In the genomic region with DNA sequence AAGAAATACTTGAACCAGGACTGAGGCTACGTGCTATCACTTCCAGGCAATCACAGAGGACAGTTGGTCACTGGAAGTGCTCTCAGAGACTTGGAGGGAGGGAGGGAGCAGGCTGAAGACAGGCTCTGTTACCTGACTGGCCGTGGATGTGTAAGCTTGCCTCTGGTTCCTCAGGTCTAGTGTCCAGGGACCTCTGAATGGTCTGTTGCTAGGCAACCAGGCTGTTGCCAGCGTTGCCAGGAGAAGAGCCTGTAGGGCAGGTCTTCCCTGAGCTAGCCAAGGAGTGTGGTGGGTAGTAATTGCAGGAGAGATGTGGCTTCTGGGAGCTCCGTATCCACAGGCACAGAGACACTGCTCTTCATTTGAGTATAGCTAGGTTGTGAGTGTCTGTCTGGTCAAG, we compare ENCODE assay signal across 16 mouse cellular contexts.
A peak's percentile ranks its signal among the peaks of the same experiment; 100 is the strongest.
DNase-seq lines count a peak whose midpoint lies in the region; ATAC-seq lines count a peak whose summit lies in the region.
"Had no signal": no experiment of that assay in that cellular context is flagged by ENCODE, and none has a peak within 500 bp of the region (broad histone marks: within the 10 kb centered on the region; RNA-seq: fewer than 3 reads in every experiment).

No protein-coding gene starts in this region.

- no peak overlapping the region for H3K27ac ChIP-seq in hindbrain, embryonic 13.5 days
- H3K27ac ChIP-seq in midbrain, embryonic 16.5 days (ENCODE audit: low read length): no peak overlapping the region
- H3K27ac ChIP-seq in kidney, embryonic 14.5 days (ENCODE audit: low read depth, low read length): no peak overlapping the region
- H3K27ac ChIP-seq in intestine, embryonic 16.5 days (ENCODE audit: low read length): no peak overlapping the region
- H3K27ac ChIP-seq: heart, embryonic 15.5 days; stomach, postnatal 0 days had no signal

- WGBS in hindbrain, embryonic 13.5 days: 34% methylated on average over 4 of the region's 4 CpGs
- 28% methylated on average over 4 of the region's 4 CpGs for WGBS in midbrain, embryonic 16.5 days
- WGBS in kidney, embryonic 14.5 days: 36% methylated on average over 4 of the region's 4 CpGs
- 33% methylated on average over 4 of the region's 4 CpGs for WGBS in intestine, embryonic 16.5 days

- no peak overlapping the region for H3K9ac ChIP-seq in hindbrain, embryonic 13.5 days
- H3K9ac ChIP-seq in midbrain, embryonic 16.5 days (ENCODE audit: low read depth, low read length): no peak overlapping the region
- H3K9ac ChIP-seq in kidney, embryonic 14.5 days (ENCODE audit: low read depth, low read length): no peak overlapping the region
- no peak overlapping the region for H3K9ac ChIP-seq in intestine, embryonic 16.5 days (ENCODE audit: low read depth, low read length)
- H3K9ac ChIP-seq: heart, embryonic 15.5 days had no signal

- ATAC-seq in hindbrain, embryonic 13.5 days (ENCODE audit: low FRiP score): 0 out of 2 replicates have a peak, but pooled peaks have one; percentile 30
- ATAC-seq in midbrain, embryonic 16.5 days: peak; percentile 63
- no peak for ATAC-seq in kidney, embryonic 14.5 days (ENCODE audit: low FRiP score, low TSS enrichment)
- ATAC-seq in intestine, embryonic 16.5 days: no peak
- ATAC-seq: lung, postnatal 0 days had no signal

- peak; percentile 29 to 38 for DNase-seq in cerebellum, postnatal 14 days
- DNase-seq in cerebellum, adult 8-10 months: no peak
- DNase-seq in embryo, embryonic 10.5 days (ENCODE audit: low spot score): peak; percentile 35
- no peak for DNase-seq in right cerebral cortex, postnatal 4 days
- DNase-seq: cerebellum, adult 9-10 months; kidney, postnatal 14 days; layer of hippocampus, adult 9-11 months; spleen, adult 18-20 months had no signal

- H3K4me1 ChIP-seq in hindbrain, embryonic 13.5 days (replicated peaks): peaks cover 51% of the 10 kb centered on the region
- peaks cover 20% of the 10 kb centered on the region for H3K4me1 ChIP-seq in midbrain, embryonic 16.5 days (ENCODE audit: control insufficient read depth, insufficient read depth, low read length)
- no peaks in the 10 kb centered on the region for H3K4me1 ChIP-seq in kidney, embryonic 14.5 days (ENCODE audit: control insufficient read depth, insufficient read depth, low read length)
- H3K4me1 ChIP-seq in intestine, embryonic 16.5 days (ENCODE audit: control insufficient read depth, insufficient read depth, low read length): no peaks in the 10 kb centered on the region
- H3K4me1 ChIP-seq: heart, embryonic 15.5 days had no signal

- H3K9me3 ChIP-seq in hindbrain, embryonic 13.5 days: no peaks in the 10 kb centered on the region
- H3K9me3 ChIP-seq in midbrain, embryonic 16.5 days (replicated peaks; ENCODE audit: control insufficient read depth, low read length, poor library complexity, severe bottlenecking): no peaks in the 10 kb centered on the region
- H3K9me3 ChIP-seq in kidney, embryonic 14.5 days (ENCODE audit: control insufficient read depth, low read length): no peaks in the 10 kb centered on the region
- no peaks in the 10 kb centered on the region for H3K9me3 ChIP-seq in intestine, embryonic 16.5 days (ENCODE audit: control insufficient read depth, low read length)
- H3K9me3 ChIP-seq: heart, embryonic 15.5 days had no signal

- no peaks in the 10 kb centered on the region for H3K27me3 ChIP-seq in hindbrain, embryonic 13.5 days
- no peaks in the 10 kb centered on the region for H3K27me3 ChIP-seq in midbrain, embryonic 16.5 days (ENCODE audit: control insufficient read depth, insufficient read depth, low read depth, low read length)
- no peaks in the 10 kb centered on the region for H3K27me3 ChIP-seq in kidney, embryonic 14.5 days (ENCODE audit: control insufficient read depth, insufficient read depth, low read length)
- H3K27me3 ChIP-seq in intestine, embryonic 16.5 days (replicated peaks; ENCODE audit: control insufficient read depth, insufficient read depth, low read length): no peaks in the 10 kb centered on the region

- H3K36me3 ChIP-seq in hindbrain, embryonic 13.5 days: no peaks in the 10 kb centered on the region
- H3K36me3 ChIP-seq in midbrain, embryonic 16.5 days (ENCODE audit: control insufficient read depth, insufficient read depth, low read length): no peaks in the 10 kb centered on the region
- H3K36me3 ChIP-seq in kidney, embryonic 14.5 days (ENCODE audit: control insufficient read depth, insufficient read depth, low read length): no peaks in the 10 kb centered on the region
- no peaks in the 10 kb centered on the region for H3K36me3 ChIP-seq in intestine, embryonic 16.5 days (ENCODE audit: control insufficient read depth, insufficient read depth, low read length)
- H3K36me3 ChIP-seq: heart, embryonic 15.5 days had no signal

- no peak overlapping the region for H3K4me3 ChIP-seq in hindbrain, embryonic 13.5 days
- no peak overlapping the region for H3K4me3 ChIP-seq in midbrain, embryonic 16.5 days (ENCODE audit: low read depth, low read length)
- no peak overlapping the region for H3K4me3 ChIP-seq in kidney, embryonic 14.5 days (ENCODE audit: low read length)
- no peak overlapping the region for H3K4me3 ChIP-seq in intestine, embryonic 16.5 days (ENCODE audit: low read length)
- H3K4me3 ChIP-seq: heart, embryonic 15.5 days had no signal

- no peak overlapping the region for H3K4me2 ChIP-seq in hindbrain, embryonic 13.5 days
- no peak overlapping the region for H3K4me2 ChIP-seq in midbrain, embryonic 16.5 days (ENCODE audit: low read length)
- H3K4me2 ChIP-seq in kidney, embryonic 14.5 days (replicated peaks; ENCODE audit: low read depth, low read length): no peak overlapping the region
- H3K4me2 ChIP-seq in intestine, embryonic 16.5 days (ENCODE audit: low read depth, low read length): no peak overlapping the region
- H3K4me2 ChIP-seq: heart, embryonic 15.5 days; liver, embryonic 11.5 days had no signal

Comparison
In these comparisons a context has a peak if more than half of its experiments do, and no peak if none do; other contexts are left out.
1. DNase-seq: peak in cerebellum, postnatal 14 days (2 of 2) and embryo, embryonic 10.5 days (single experiment); none in cerebellum, adult 8-10 months (single experiment) and right cerebral cortex, postnatal 4 days (single experiment).
2. ATAC-seq: peak in hindbrain, embryonic 13.5 days (single experiment) and midbrain, embryonic 16.5 days (single experiment); none in kidney, embryonic 14.5 days (single experiment) and intestine, embryonic 16.5 days (single experiment).